Mouse (Mus musculus) G1E (cell line): Measurements from ENCODE around the gene Tial1. TPM values are rescaled to one million over a fixed set of nuclear protein-coding genes. Genes with fewer than 3 reads are reported as not detected.

ENCODE experiments used
- ATAC-seq: 2 replicates; pipeline ENCODE4 v1.8.0; 2016; ENCODE audit warnings: mild to moderate bottlenecking; ENCODE audit not compliant: insufficient number of reproducible peaks, poor library complexity, low FRiP score, severe bottlenecking; ENCODE audit errors: extremely low read depth
- DNase-seq: peaks from one replicate; pipeline ENCODE4 v3.0.0; 2012; ENCODE audit warnings: low spot score
- H3K27me3 ChIP-seq: 2 replicates; pipeline ENCODE4 v1.6.1; 2012; ENCODE audit warnings: mild to moderate bottlenecking, low read length, inconsistent platforms; ENCODE audit not compliant: insufficient read depth
- H3K36me3 ChIP-seq: replicated peaks from 2 replicates; pipeline ENCODE3; 2012; ENCODE audit warnings: mild to moderate bottlenecking, inconsistent platforms
- H3K4me1 ChIP-seq: 2 replicates; pipeline ENCODE4 v1.6.1; 2012; ENCODE audit warnings: low read depth, low read length, inconsistent platforms, mixed read lengths; ENCODE audit not compliant: insufficient read depth
- H3K4me3 ChIP-seq: 2 replicates; pipeline ENCODE4 v1.5.1; 2012; ENCODE audit warnings: low read depth, mild to moderate bottlenecking, inconsistent platforms, low read length, moderate library complexity, mixed read lengths
- H3K9me3 ChIP-seq: replicated peaks from 2 replicates; pipeline ENCODE4 v1.6.1; 2012; ENCODE audit warnings: inconsistent platforms
- CTCF ChIP-seq: IDR thresholded peaks from 2 replicates; pipeline ENCODE4 v1.5.1; 2012; ENCODE audit warnings: low read depth, low read length, inconsistent platforms, mixed read lengths
- GATA1 ChIP-seq: IDR thresholded peaks from 2 replicates; pipeline ENCODE4 v1.6.1; 2012; ENCODE audit warnings: borderline replicate concordance, low read length, inconsistent platforms, mixed read lengths
- GATA2 ChIP-seq: IDR thresholded peaks from 2 replicates; pipeline ENCODE4 v1.6.1; 2012; ENCODE audit warnings: low read depth, low read length, inconsistent platforms, borderline replicate concordance
- POLR2AphosphoS5 ChIP-seq: IDR thresholded peaks from 2 replicates; pipeline ENCODE4 v1.6.1; 2012; ENCODE audit warnings: low read depth, low read length, inconsistent platforms; ENCODE audit not compliant: insufficient replicate concordance
- TAL1 ChIP-seq: conservative IDR thresholded peaks from 2 replicates; pipeline ENCODE4 v1.6.1; 2012; ENCODE audit warnings: low read depth, low read length, inconsistent platforms, mixed read lengths
- polyA plus RNA-seq: library from polyadenylated mRNA; stranded (reverse); fragments of >175 nt; gene quantifications from 2 replicates; pipeline ENCODE4 v1.2.3, GENCODE M21; 2012
- total RNA-seq, 2 experiments: library from RNA; stranded (forward) in 1 of 2; stranded (reverse) in 1 of 2; fragments of 200-1000 nt in 1 of 2; fragments of >200 nt in 1 of 2; fragmentation: Nextera tagmentation in 1 of 2; gene quantifications; 2 replicates each; pipeline ENCODE4 v1.2.3; 2014 to 2017

Gene Tial1
- total and polyA plus RNA-seq, 3 experiments: 59.7 to 139 (median 70.7) TPM

DNA sequence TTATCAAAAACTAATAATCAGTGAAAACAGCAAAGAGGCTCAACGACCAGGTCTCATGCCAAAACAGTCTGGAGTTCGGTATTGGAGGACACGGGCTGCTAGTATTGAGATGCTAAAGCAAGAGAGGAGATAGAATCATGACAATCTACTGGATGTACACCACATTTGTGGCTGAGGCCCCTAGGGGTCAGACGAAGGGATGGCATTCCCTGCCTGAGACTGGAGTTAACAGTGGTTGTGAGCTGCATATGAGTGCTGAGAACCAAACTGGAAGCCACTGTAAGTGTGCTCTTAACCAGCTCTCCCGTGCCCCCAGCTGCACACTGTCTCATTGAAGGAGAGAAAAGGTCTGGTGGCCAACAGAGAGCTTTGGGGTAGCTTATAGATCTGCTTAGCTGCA, 889 bp upstream of the Tial1 start:
- peak; percentile 31 for DNase-seq

DNA sequence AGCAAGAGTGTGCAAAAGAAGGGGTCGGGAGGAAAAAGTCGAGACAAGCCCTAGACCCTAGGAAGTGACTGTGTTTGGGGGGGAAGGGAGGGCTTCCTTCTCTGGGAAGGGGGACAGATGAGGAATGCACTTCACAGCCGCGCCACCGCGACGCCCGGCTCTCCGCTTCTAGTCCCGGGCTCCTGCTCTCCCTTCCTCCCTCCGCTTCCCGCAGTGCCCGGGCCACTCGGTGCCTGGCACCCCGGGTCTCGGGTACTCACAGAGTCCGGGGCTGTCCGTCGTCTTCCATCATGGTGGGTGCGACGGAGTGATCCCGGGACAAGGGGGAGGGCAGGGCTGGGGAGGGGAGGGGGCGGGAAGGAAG, 670 bp downstream of the Tial1 start:
- H3K4me1 ChIP-seq: peaks cover 43% of the 10 kb centered on the region
- TF ChIP-seq GATA1 (no peak), GATA2 (no peak), CTCF (no peak), TAL1 (no peak), POLR2AphosphoS5 (no peak)
- ATAC-seq (no peak), DNase-seq (peak; percentile 33)
- H3K9me3 ChIP-seq: no peaks in the 10 kb centered on the region
- peaks cover 15% of the 10 kb centered on the region for H3K36me3 ChIP-seq
- peak overlapping the region; percentile 93 for H3K4me3 ChIP-seq
- no peaks in the 10 kb centered on the region for H3K27me3 ChIP-seq

More for the DNA sequence above, 889 bp upstream of the Tial1 start:
- ATAC-seq: no peak
- Histone ChIP-seq H3K27me3 (no peaks in the 10 kb centered on the region), H3K9me3 (no peaks in the 10 kb centered on the region), H3K4me1 (peaks cover 39% of the 10 kb centered on the region), H3K4me3 (peak overlapping the region; percentile 93), H3K36me3 (peaks cover 11% of the 10 kb centered on the region)
- no peak for TF ChIP-seq GATA2
- no peak for TF ChIP-seq TAL1
- no peak for TF ChIP-seq CTCF
- no peak for TF ChIP-seq POLR2AphosphoS5
- no peak for TF ChIP-seq GATA1

DNA sequence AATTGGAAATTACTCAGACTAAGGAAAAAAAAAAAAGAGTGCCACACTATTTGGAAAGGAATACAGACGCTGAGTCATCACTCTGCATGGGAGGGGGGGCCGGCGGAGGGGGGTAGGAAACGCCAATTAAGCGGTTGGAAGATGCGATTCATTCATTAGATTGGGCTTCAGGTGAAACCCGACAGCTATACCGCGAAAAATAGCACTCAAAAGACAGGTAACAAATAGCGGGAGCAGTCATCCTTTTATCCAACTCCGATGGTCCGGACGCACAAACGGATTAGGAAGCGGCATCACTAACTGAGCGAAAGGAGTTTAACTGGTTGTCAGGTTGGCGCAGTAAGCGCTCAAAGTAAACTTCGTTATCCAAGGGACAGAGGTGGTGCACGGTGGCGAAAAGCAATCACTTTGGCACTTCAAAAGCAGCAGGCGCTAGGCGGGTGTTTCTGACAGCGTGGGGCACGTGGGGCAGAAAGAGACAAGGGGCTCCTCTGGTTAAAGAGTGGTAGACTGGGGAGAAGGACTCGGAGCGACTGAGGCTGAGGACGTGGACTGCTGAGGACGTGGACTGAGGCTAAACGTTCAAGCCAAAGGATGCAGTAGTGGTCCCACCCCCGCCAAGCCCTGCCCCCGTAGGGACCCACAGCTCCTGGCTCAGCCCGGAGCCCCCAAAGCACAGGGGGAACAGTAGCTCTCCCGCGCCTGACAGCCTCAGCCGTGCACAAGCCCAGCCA, 1.2 kb downstream of the Tial1 start:
- Histone ChIP-seq H3K4me3 (peak overlapping the region; percentile 93), H3K4me1 (peaks cover 44% of the 10 kb centered on the region), H3K9me3 (no peaks in the 10 kb centered on the region), H3K36me3 (peaks cover 16% of the 10 kb centered on the region), H3K27me3 (no peaks in the 10 kb centered on the region)
- no peak for ATAC-seq
- TF ChIP-seq CTCF: no peak
- no peak for TF ChIP-seq TAL1
- no peak for TF ChIP-seq GATA1
- TF ChIP-seq GATA2: no peak
- TF ChIP-seq POLR2AphosphoS5: no peak
- DNase-seq: peak; percentile 32

DNA sequence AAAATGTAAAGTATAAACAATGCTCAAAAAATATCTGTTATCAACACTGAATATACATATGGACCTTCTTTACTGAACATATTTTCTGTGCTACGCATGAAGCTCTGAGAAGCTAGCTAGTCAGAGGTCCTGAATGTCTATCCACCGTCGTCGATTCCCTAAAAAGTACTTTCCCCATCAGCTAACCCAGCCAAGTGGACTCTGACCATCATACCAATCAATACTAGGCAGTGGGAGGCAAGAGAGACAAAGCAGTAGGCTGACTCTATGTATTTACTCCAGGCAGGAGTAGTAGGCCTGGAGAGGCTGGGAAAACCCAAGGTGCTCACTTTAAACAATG, 1.8 kb downstream of the Tial1 start:
- DNase-seq (no peak), ATAC-seq (no peak)
- Histone ChIP-seq H3K4me1 (peaks cover 44% of the 10 kb centered on the region), H3K36me3 (peaks cover 20% of the 10 kb centered on the region), H3K9me3 (no peaks in the 10 kb centered on the region), H3K4me3 (peak overlapping the region; percentile 93), H3K27me3 (no peaks in the 10 kb centered on the region)
- TF ChIP-seq GATA2 (no peak), TAL1 (no peak)

DNA sequence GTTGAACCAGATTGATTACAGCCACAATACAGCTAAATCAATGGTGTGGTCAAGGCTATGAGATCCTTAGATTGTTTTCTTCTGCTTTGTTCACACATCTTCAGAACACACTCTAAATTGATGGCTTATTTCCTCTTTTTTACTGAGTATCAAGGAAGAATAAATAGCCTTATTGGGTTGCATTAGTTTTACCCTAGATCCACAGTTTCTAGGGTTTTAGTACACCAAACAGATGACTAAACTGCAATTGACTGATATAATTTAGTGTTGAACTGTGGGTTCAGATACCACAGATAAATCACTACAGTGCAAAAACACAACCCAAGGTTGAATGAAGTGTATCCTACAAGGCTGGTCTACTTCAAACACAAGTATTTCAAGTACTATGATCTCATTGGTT, 3.5 kb downstream of the Tial1 start:
- no peak for ATAC-seq
- Histone ChIP-seq H3K4me1 (peaks cover 39% of the 10 kb centered on the region), H3K27me3 (no peaks in the 10 kb centered on the region), H3K9me3 (no peaks in the 10 kb centered on the region), H3K4me3 (no peak overlapping the region), H3K36me3 (peaks cover 26% of the 10 kb centered on the region)
- TF ChIP-seq TAL1: no peak
- TF ChIP-seq CTCF: no peak
- no peak for TF ChIP-seq GATA2
- TF ChIP-seq GATA1: no peak
- TF ChIP-seq POLR2AphosphoS5: no peak
- DNase-seq: no peak

DNA sequence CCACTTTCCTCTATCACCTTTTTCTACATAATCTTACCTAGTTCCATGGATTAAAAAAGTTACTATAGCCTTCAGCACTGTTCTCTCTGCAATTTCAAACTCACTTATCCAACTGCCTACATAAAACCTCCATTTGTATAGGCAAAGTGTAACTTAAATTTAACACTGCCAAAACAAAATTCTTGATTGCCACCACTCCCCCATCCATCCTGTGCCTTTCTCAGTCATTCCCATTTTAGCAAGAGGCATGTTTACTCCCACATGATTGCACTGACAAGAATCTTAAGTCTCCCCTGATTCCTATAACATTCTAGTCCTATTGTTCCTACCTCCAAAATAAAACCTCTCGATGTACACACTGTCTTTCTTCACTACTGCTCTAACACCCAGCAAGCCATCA, 8.8 kb downstream of the Tial1 start:
- peaks cover 73% of the 10 kb centered on the region for H3K36me3 ChIP-seq
- no peak for TF ChIP-seq POLR2AphosphoS5
- TF ChIP-seq GATA2: no peak
- no peak for TF ChIP-seq GATA1
- no peak for TF ChIP-seq TAL1
- no peak for TF ChIP-seq CTCF
- no peaks in the 10 kb centered on the region for H3K27me3 ChIP-seq
- DNase-seq (no peak), ATAC-seq (no peak)
- H3K4me3 ChIP-seq: no peak overlapping the region
- no peaks in the 10 kb centered on the region for H3K9me3 ChIP-seq
- peaks cover 13% of the 10 kb centered on the region for H3K4me1 ChIP-seq

DNA sequence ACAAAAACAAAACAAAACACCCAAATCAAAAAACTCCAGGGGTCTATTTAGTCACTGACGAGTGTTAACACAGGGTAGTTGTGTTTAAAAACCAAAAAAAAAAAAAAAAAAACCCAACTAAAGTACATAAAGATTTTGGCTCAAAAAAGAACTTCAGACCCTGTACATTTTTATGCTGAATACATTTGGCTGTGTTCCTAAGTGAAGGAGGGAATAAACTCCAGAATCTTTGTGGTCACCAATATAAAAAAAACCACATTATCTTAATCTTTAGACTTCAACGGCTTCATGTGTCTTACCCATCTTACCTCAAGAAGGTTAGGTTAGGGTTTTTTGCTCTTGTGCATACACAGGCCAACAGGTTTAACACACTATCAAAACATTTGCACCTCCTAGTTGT, 20.9 kb downstream of the Tial1 start:
- ATAC-seq: no peak
- no peaks in the 10 kb centered on the region for H3K27me3 ChIP-seq
- peaks cover 61% of the 10 kb centered on the region for H3K36me3 ChIP-seq
- no peak for DNase-seq
- no peaks in the 10 kb centered on the region for H3K9me3 ChIP-seq
- peaks cover 17% of the 10 kb centered on the region for H3K4me1 ChIP-seq
- H3K4me3 ChIP-seq: no peak overlapping the region
- TF ChIP-seq TAL1: no peak
- no peak for TF ChIP-seq CTCF
- TF ChIP-seq POLR2AphosphoS5: no peak
- no peak for TF ChIP-seq GATA2
- TF ChIP-seq GATA1: no peak
